Mouse (Mus musculus) hindbrain, postnatal 0 days (tissue): ENCODE measurements around the gene Srxn1. TPM values are rescaled to one million over a fixed set of nuclear protein-coding genes. Genes with fewer than 3 reads are reported as not detected.

ENCODE experiments used
- ATAC-seq: fragments of 200-750 bp; cut with Nextera tagmentation; 2 replicates; pipeline ENCODE4 v1.8.0; 2017; ENCODE audit warnings: mild to moderate bottlenecking, moderate TSS enrichment, moderate library complexity
- DNase-seq: peaks from one replicate; pipeline ENCODE4 v3.0.0-alpha.2; 2015; ENCODE audit warnings: low spot score
- H3K27ac ChIP-seq: fragments of 300-500 bp; sonication (generic); 2 replicates; pipeline ENCODE4 v1.5.1; 2014; ENCODE audit warnings: mild to moderate bottlenecking
- H3K27me3 ChIP-seq: fragments of 300-500 bp; sonication (generic); 2 replicates; pipeline ENCODE4 v1.6.1; 2014; ENCODE audit warnings: low read length, mixed read lengths; ENCODE audit not compliant: insufficient read depth
- H3K36me3 ChIP-seq: fragments of 300-500 bp; sonication (generic); 2 replicates; pipeline ENCODE4 v1.6.1; 2014; ENCODE audit warnings: low read length, mixed read lengths; ENCODE audit not compliant: insufficient read depth
- H3K4me1 ChIP-seq: fragments of 300-500 bp; sonication (generic); 2 replicates; pipeline ENCODE4 v1.6.1; 2014; ENCODE audit warnings: antibody characterized with exemption, low read length, mixed read lengths; ENCODE audit not compliant: insufficient read depth
- H3K4me2 ChIP-seq: fragments of 300-500 bp; sonication (generic); 2 replicates; pipeline ENCODE4 v1.6.1; 2014; ENCODE audit warnings: low read depth, mild to moderate bottlenecking, low read length, moderate library complexity, mixed read lengths
- H3K4me3 ChIP-seq: fragments of 300-500 bp; sonication (generic); 2 replicates; pipeline ENCODE4 v1.5.1; 2014; ENCODE audit warnings: low read length
- H3K9ac ChIP-seq: fragments of 300-500 bp; sonication (generic); replicated peaks from 2 replicates; pipeline ENCODE4 v1.6.1; 2014; ENCODE audit warnings: mild to moderate bottlenecking, low read length, moderate library complexity, mixed read lengths
- H3K9me3 ChIP-seq: fragments of 300-500 bp; sonication (generic); 2 replicates; pipeline ENCODE4 v1.6.1; 2016; ENCODE audit warnings: low read length, mixed read lengths
- CTCF ChIP-seq: IDR thresholded peaks from 2 replicates; pipeline ENCODE4 v1.5.1; 2016; ENCODE audit warnings: antibody characterized with exemption, control low read depth, low read depth
- WGBS: fragments of 180-500 bp; shearing (Covaris S2); extraction: QIAGEN DNeasy Blood & Tissue Kit; methylation state at CpG from one replicate; pipeline ENCODE4 v1.1.7; 2014; 5-methylcytosine and 5-hydroxymethylcytosine counted together
- polyA plus RNA-seq: library from polyadenylated mRNA; unstranded; fragments of >200 nt; fragmentation: Nextera tagmentation; extraction: Ambion mirVana; gene quantifications from 2 replicates; pipeline ENCODE4 v1.2.1, GENCODE M21; 2015
- total RNA-seq: library from RNA; depleted of rRNA; stranded (reverse); fragments of >200 nt; gene quantifications from 2 replicates; pipeline ENCODE4 v1.2.3, GENCODE M21; 2014

The Srxn1 gene
- total and polyA plus RNA-seq, 2 experiments from 2014 or later, result 26.8 to 51.7 TPM

DNA sequence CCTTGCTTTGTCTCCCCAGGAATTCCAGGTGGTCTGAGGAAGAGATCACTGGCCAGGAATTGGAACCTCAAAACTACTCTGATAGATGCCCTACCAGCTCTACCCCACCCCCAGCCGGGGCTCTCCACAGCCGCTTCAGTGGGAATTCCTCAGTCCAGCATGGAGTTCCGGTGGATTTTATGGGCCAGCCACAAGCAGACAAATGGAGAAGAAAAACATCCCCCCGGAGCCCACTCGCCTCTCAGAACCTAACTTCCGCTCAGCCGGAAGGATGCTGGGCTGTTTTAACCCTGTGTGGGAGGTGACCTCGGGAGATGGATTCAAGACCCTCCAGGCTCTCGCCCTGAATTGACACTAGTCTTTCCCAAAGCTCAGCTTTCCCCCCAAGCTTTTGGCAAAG, 26.7 kb downstream of the Srxn1 start:
- TF ChIP-seq CTCF, result no peak
- Histone ChIP-seq H3K4me2 (no peak overlapping the region), H3K4me1 (no peaks in the 10 kb centered on the region), H3K27ac (no peak overlapping the region), H3K27me3 (no peaks in the 10 kb centered on the region), H3K4me3 (no peak overlapping the region), H3K9ac (no peak overlapping the region), H3K36me3 (no peaks in the 10 kb centered on the region), H3K9me3 (no peaks in the 10 kb centered on the region)
- ATAC-seq (no peak), DNase-seq (no peak)
- WGBS, result 61% methylated on average over 9 of the region's 9 CpGs

DNA sequence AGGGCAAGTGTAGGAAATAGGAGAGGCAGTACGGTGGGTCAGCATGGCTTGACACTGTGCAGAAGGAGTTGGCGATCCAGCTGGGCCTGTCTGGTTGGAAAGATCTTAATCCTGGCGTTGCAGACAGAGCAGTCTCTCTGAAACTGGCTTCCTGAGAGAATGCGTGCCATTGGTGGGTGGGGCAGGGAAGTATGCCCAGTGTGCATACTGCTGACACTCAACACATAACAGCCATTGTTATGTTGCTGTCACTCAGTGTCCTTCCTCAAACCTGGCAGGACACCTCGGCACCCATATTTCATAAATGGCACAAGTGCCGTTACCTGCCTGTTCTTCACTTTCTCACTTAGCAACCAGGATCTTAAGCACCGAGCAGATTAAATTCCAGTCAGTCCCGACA, 27.4 kb downstream of the Srxn1 start:
- no peak for ATAC-seq
- TF ChIP-seq CTCF, result no peak
- 67% methylated on average over 8 of the region's 8 CpGs for WGBS
- no peak for DNase-seq
- Histone ChIP-seq H3K27ac (no peak overlapping the region), H3K4me2 (no peak overlapping the region), H3K27me3 (no peaks in the 10 kb centered on the region), H3K4me1 (no peaks in the 10 kb centered on the region), H3K9me3 (no peaks in the 10 kb centered on the region), H3K9ac (no peak overlapping the region), H3K4me3 (no peak overlapping the region), H3K36me3 (no peaks in the 10 kb centered on the region)

DNA sequence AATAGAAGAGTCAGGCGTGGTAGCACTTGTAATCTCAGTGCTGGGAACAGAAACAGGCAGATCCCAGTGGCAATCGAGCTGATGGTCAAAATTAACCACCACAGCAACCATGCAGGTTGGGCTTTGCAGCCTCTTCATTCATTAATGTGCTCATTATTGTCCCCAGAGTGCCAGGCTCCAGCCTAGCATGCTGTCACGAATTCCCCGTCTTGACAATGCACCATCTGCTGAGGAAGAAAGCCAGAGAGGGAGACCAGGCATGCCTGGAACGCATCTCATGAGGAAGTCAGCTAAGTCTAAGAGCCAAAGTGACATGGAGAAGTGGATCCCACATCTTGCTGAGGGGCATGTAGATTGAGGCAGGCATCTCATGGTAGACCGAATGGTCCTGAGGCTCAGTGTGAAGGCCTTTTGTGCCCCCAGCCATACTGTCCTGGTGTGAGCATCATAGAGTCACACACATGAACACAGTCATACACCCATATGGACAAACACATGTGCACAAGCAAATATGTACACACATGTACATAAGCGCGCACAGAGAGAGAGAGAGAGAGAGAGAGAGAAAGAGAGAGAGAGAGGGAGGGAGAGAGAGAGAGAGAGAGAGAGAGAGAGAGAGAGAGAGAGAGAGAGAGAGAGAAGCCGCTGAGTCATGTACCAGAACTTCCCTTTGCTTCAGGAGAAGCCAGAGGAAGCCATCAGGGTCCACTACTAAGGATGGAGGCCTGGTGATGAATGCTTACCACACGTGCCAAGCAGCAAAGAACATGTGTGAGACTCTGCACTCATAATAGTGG, 34.1 kb downstream of the Srxn1 start:
- H3K9ac ChIP-seq, result no peak overlapping the region
- H3K4me1 ChIP-seq, result peaks cover 5% of the 10 kb centered on the region; the same call in 1 of the 2 replicates
- no peak overlapping the region for H3K27ac ChIP-seq
- WGBS, result 45% methylated on average over 10 of the region's 10 CpGs
- no peaks in the 10 kb centered on the region for H3K36me3 ChIP-seq
- no peak overlapping the region for H3K4me2 ChIP-seq
- DNase-seq, result peak; percentile 50
- no peak for TF ChIP-seq CTCF
- no peak for ATAC-seq
- no peak overlapping the region for H3K4me3 ChIP-seq
- peaks cover 12% of the 10 kb centered on the region; the same call in 1 of the 2 replicates for H3K27me3 ChIP-seq
- no peaks in the 10 kb centered on the region for H3K9me3 ChIP-seq

DNA sequence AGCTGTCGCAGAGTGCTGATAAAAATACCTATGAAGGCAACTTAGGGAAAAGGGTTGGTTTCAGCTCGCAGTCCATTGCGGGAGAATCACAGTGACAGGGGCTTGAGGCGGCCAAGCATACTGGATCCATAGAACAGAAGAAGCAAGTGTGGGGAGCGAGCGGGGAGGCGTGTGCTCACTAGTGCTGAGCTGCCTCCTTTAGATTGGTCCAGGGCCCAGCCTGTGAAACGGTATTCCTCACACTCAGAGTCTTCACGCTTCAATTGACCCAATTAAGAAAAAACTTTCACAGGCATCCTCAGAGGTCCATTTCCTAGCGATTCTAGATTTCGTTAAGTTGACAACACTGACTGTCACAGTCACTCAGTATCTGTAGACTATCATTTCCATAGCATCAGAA, 35.6 kb downstream of the Srxn1 start:
- no peak overlapping the region for H3K27ac ChIP-seq
- ATAC-seq (0 out of 2 replicates have a peak, but pooled peaks have one; percentile 33), DNase-seq (peak; percentile 32)
- no peak overlapping the region for H3K4me3 ChIP-seq
- TF ChIP-seq CTCF, result no peak
- H3K9ac ChIP-seq, result no peak overlapping the region
- peaks cover 5% of the 10 kb centered on the region; the same call in 1 of the 2 replicates for H3K4me1 ChIP-seq
- WGBS, result 30% methylated on average over 11 of the region's 11 CpGs
- peaks cover 19% of the 10 kb centered on the region; the same call in 1 of the 2 replicates for H3K27me3 ChIP-seq
- no peaks in the 10 kb centered on the region for H3K36me3 ChIP-seq
- H3K4me2 ChIP-seq, result no peak overlapping the region
- no peaks in the 10 kb centered on the region for H3K9me3 ChIP-seq

DNA sequence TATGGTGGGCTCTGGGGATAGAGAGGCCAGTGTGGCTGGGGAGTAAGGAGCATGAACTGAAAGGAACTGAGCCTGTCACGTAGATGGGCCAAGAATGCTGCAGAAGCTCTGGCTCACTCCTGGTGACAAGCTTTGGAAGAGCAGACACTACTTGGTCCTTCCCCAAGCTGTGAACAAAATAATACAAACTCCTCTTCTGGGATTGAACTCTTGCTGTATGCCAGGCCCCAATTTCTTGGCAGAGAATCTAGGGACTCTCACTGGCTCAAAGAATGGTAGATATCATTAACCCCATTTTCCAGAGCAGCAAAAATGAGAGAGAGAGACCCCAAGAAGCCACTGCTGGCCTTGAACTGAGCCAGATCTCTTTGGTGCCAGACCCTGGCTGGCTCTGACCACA, 36.2 kb downstream of the Srxn1 start:
- Histone ChIP-seq H3K27me3 (peaks cover 19% of the 10 kb centered on the region; the same call in 1 of the 2 replicates), H3K36me3 (no peaks in the 10 kb centered on the region), H3K4me1 (peaks cover 5% of the 10 kb centered on the region; the same call in 1 of the 2 replicates), H3K4me2 (peak overlapping the region; percentile 49), H3K27ac (no peak overlapping the region), H3K9me3 (no peaks in the 10 kb centered on the region), H3K4me3 (peak overlapping the region; percentile 28; the same call in 1 of the 2 replicates), H3K9ac (no peak overlapping the region)
- DNase-seq (peak; percentile 19), ATAC-seq (no peak)
- TF ChIP-seq CTCF, result no peak
- WGBS, result 53% methylated on average over 1 of the region's 1 CpGs

DNA sequence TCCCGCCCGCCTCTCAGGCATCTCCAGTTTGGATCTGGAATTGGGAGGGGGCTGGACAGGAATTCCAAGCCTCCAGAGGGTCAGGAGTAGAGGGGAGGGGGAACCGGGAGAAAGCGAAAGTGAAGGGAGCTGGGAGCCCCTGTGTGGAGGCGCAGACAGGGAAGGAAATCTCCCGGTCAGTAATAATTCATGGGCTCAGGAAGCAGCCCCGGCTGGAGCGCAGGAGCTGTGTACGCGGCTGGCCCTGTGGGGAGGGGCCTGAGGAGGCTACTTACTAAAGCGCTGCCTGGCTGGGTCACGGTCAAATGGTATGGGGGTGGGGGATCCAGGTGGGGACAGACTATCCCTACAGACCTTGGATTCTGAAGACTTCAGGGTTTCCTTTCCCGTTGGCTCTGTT, 36.7 kb downstream of the Srxn1 start:
- peak; percentile 19 for DNase-seq
- H3K9ac ChIP-seq, result 0 out of 2 replicates have a peak overlapping the region, but pooled peaks have one; percentile 0

DNA sequence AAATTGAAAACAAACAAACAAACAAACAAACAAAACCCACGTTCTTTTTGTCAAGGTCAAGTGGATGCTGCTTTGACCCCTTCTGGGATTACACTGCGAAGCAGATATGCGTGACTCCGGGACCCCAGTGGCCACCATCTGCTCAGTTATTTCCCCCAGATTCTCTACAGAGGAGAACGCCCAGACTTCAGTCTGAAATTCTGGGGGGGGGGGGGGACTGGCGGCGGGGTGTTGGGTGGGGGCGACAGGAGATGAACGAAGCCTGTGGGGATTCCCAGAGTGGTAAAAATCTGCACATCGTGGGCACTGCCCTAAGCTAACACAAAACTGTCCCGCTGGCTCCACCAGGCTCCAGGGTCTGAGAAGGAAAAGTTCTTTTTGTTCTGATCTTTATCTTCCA, 37.3 kb downstream of the Srxn1 start:
- Histone ChIP-seq H3K4me3 (no peak overlapping the region), H3K4me2 (peak overlapping the region; percentile 68; the same call in 1 of the 2 replicates), H3K27ac (no peak overlapping the region), H3K27me3 (peaks cover 19% of the 10 kb centered on the region; the same call in 1 of the 2 replicates), H3K36me3 (no peaks in the 10 kb centered on the region), H3K4me1 (peaks cover 5% of the 10 kb centered on the region; the same call in 1 of the 2 replicates), H3K9ac (no peak overlapping the region), H3K9me3 (no peaks in the 10 kb centered on the region)
- ATAC-seq, result no peak
- no peak for TF ChIP-seq CTCF
- DNase-seq, result no peak
- WGBS, result 7% methylated on average over 11 of the region's 11 CpGs

More for the DNA sequence above, 36.7 kb downstream of the Srxn1 start:
- Histone ChIP-seq H3K27me3 (peaks cover 19% of the 10 kb centered on the region; the same call in 1 of the 2 replicates), H3K4me3 (peak overlapping the region; percentile 28), H3K4me1 (peaks cover 5% of the 10 kb centered on the region; the same call in 1 of the 2 replicates), H3K4me2 (peak overlapping the region; percentile 49), H3K36me3 (no peaks in the 10 kb centered on the region), H3K9me3 (no peaks in the 10 kb centered on the region), H3K27ac (no peak overlapping the region)
- 3% methylated on average over 13 of the region's 13 CpGs for WGBS
- no peak for TF ChIP-seq CTCF
- peak; percentile 25; the same call in 1 of the 2 replicates for ATAC-seq
